Mouse (Mus musculus) cortical plate, adult 2 months (tissue): ENCODE measurements around the gene Dcaf4. TPM values are rescaled to one million over a fixed set of nuclear protein-coding genes. Genes with fewer than 3 reads are reported as not detected.
A peak's percentile ranks its signal among the peaks of the same experiment; 100 is the strongest.

Experiments used
- H3K27ac ChIP-seq: fragments of 200-500 bp; 2 replicates; pipeline ENCODE4 v1.5.1; 2012; ENCODE audit warnings: low read length, control low read depth, inconsistent platforms; ENCODE audit not compliant: insufficient read depth
- H3K4me1 ChIP-seq: fragments of 200-500 bp; 2 replicates; pipeline ENCODE4 v1.6.1; 2011; ENCODE audit warnings: low read length; ENCODE audit not compliant: control insufficient read depth, insufficient read depth
- H3K4me3 ChIP-seq: fragments of 200-500 bp; 2 replicates; pipeline ENCODE4 v1.5.1; 2011; ENCODE audit warnings: mild to moderate bottlenecking, low read length, control low read depth; ENCODE audit not compliant: insufficient read depth
- CTCF ChIP-seq: fragments of 200-500 bp; IDR thresholded peaks from 2 replicates; pipeline ENCODE4 v1.5.1; 2011; ENCODE audit warnings: mild to moderate bottlenecking, control low read depth, low read length; ENCODE audit not compliant: insufficient read depth; ENCODE audit errors: extremely low read depth
- POLR2A ChIP-seq: fragments of 200-500 bp; IDR thresholded peaks from 2 replicates; pipeline ENCODE4 v1.6.1; 2011; ENCODE audit warnings: mild to moderate bottlenecking, low read length, control low read depth; ENCODE audit not compliant: insufficient read depth; ENCODE audit errors: extremely low read depth
- polyA plus RNA-seq: library from polyadenylated mRNA; depleted of rRNA; stranded (reverse); fragments of >200 nt; gene quantifications from 2 replicates; pipeline ENCODE4 v1.2.3, GENCODE M21; 2012

Gene Dcaf4
- polyA plus RNA-seq, 1 experiment: 32.1 TPM

- no peak overlapping the region for H3K27ac ChIP-seq
- no peak overlapping the region for H3K4me3 ChIP-seq
- H3K4me1 ChIP-seq: peaks cover 1% of the 10 kb centered on the region; the same call in 1 of the 2 replicates
- TF ChIP-seq POLR2A (no peak), CTCF (no peak)
Measured at GRCm38 (mm10) chr12:83558496-83558895, 38.2 kb downstream of the Dcaf4 start.

GRCm38 (mm10) chr12:83560189-83560588 is 39.9 kb downstream of the Dcaf4 start:
- TF ChIP-seq CTCF (no peak), POLR2A (no peak)
- Histone ChIP-seq H3K4me3 (no peak overlapping the region), H3K4me1 (peaks cover 1% of the 10 kb centered on the region; the same call in 1 of the 2 replicates), H3K27ac (no peak overlapping the region)

- Histone ChIP-seq H3K4me1 (peaks cover 1% of the 10 kb centered on the region; the same call in 1 of the 2 replicates), H3K4me3 (no peak overlapping the region), H3K27ac (no peak overlapping the region)
- TF ChIP-seq CTCF (no peak), POLR2A (no peak)
Measured at GRCm38 (mm10) chr12:83562589-83562988, 42.3 kb downstream of the Dcaf4 start.

- H3K4me3 ChIP-seq: no peak overlapping the region
- TF ChIP-seq POLR2A (no peak), CTCF (no peak)
- no peaks in the 10 kb centered on the region for H3K4me1 ChIP-seq
- H3K27ac ChIP-seq: no peak overlapping the region
Measured at GRCm38 (mm10) chr12:83569866-83570265, 49.6 kb downstream of the Dcaf4 start.

- no peaks in the 10 kb centered on the region for H3K4me1 ChIP-seq
- TF ChIP-seq CTCF (no peak), POLR2A (no peak)
- no peak overlapping the region for H3K4me3 ChIP-seq
- H3K27ac ChIP-seq: no peak overlapping the region
Measured at GRCm38 (mm10) chr12:83572717-83573116, 52.5 kb downstream of the Dcaf4 start.

- no peak for TF ChIP-seq POLR2A
- TF ChIP-seq CTCF: no peak
- Histone ChIP-seq H3K4me1 (peaks cover 1% of the 10 kb centered on the region; the same call in 1 of the 2 replicates), H3K4me3 (no peak overlapping the region), H3K27ac (no peak overlapping the region)
Measured at GRCm38 (mm10) chr12:83577445-83577844, 57.2 kb downstream of the Dcaf4 start.

GRCm38 (mm10) chr12:83578356-83578755 is 58.1 kb downstream of the Dcaf4 start:
- Histone ChIP-seq H3K4me3 (no peak overlapping the region), H3K27ac (no peak overlapping the region), H3K4me1 (peaks cover 1% of the 10 kb centered on the region; the same call in 1 of the 2 replicates)
- TF ChIP-seq CTCF (no peak), POLR2A (no peak)

GRCm38 (mm10) chr12:83578896-83579569 is 58.8 kb downstream of the Dcaf4 start:
- no peak overlapping the region for H3K27ac ChIP-seq
- TF ChIP-seq CTCF: no peak
- TF ChIP-seq POLR2A: no peak
- peaks cover 1% of the 10 kb centered on the region; the same call in 1 of the 2 replicates for H3K4me1 ChIP-seq
- no peak overlapping the region for H3K4me3 ChIP-seq

GRCm38 (mm10) chr12:83580283-83580682 is 60.0 kb downstream of the Dcaf4 start:
- peaks cover 1% of the 10 kb centered on the region; the same call in 1 of the 2 replicates for H3K4me1 ChIP-seq
- TF ChIP-seq POLR2A (no peak), CTCF (no peak)
- no peak overlapping the region for H3K27ac ChIP-seq
- H3K4me3 ChIP-seq: no peak overlapping the region

GRCm38 (mm10) chr12:83582106-83582505 is 61.8 kb downstream of the Dcaf4 start:
- Histone ChIP-seq H3K4me1 (peaks cover 1% of the 10 kb centered on the region; the same call in 1 of the 2 replicates), H3K27ac (peak overlapping the region; percentile 77; the same call in 1 of the 2 replicates), H3K4me3 (no peak overlapping the region)
- no peak for TF ChIP-seq CTCF
- no peak for TF ChIP-seq POLR2A
